Mouse (Mus musculus): ENCODE data around the gene Baiap2.

DNA sequence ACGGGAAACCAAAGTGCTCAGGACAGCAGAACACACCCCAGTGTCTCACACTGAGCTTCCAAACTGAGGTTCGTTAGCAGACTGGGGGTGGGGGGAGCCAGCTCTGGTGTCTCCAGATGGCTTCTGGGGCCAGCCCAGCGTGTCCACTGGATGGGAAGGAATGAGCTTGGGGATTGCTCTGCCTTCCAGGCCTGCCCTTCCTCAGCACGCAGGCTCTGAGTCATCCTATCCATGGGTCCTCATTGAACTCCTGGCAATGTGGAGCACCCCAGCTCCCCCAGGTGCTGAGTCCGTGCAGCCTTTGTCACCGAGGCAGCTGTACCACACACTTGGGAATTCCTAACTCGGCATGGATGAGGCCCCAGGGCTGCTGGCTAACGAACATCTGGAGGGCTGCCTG lies 79.7 kb downstream of the Baiap2 start:
- TF ChIP-seq CTCF (IDR thresholded peaks at IDR 0.05; ENCODE audit: control insufficient read depth, insufficient read depth, insufficient read length) (no peak), MAX (IDR thresholded peaks at IDR 0.05) (no peak)
